Mouse (Mus musculus): ENCODE data around the gene Cabp2.

DNA sequence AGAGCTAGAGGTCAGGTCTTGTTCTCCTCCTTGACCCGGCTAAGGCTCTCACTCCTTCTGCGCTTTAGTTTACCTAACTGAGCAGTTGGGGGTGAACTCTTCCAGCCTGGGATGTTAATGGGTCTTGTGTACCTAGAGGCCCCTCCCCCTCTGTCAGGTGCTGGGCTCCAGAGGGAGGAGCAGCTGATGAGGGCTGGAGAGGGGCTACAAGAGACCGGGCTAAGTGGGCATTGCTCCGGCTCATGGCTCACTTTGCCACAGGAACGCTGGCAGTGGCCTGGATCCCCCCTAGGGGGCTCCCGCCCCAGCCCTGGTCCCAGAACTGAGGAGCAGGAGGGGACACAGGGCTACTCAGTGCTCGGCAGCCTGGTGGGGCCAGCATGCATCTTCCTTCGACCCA, 2.4 kb downstream of the Cabp2 start:
- TF ChIP-seq POLR2A (IDR thresholded peaks at IDR 0.05; ENCODE audit: low read depth, low read length) (no peak), CTCF (IDR thresholded peaks at IDR 0.05; ENCODE audit: borderline replicate concordance, insufficient read depth, low read length) (no peak)
